Mouse (Mus musculus) hindlimb bud, embryonic 11.5 days (tissue): ENCODE data around the gene Smu1.
A peak's percentile ranks its signal among the peaks of the same experiment; 100 is the strongest.
"Not testable (repeated sequence)": the region's sequence is repeated elsewhere in the genome, so short reads cannot be mapped to it uniquely, and the experiment has no call there.

Experiments
- DNase-seq: peaks from one replicate; pipeline ENCODE4 v3.0.0-alpha.2; 2012; ENCODE audit warnings: low read depth, low spot score; ENCODE audit errors: extremely low spot score

The Smu1 gene

GRCm38 (mm10) chr4:40757780-40758420, at the start of gene Smu1:
Gene Smu1 (minus strand): TSS chr4:40757923.
- peak; percentile 79 for DNase-seq

- DNase-seq, result no peak
These were observed 49.7 kb upstream of the Smu1 start for GRCm38 (mm10) chr4:40807382-40807781.

- no peak for DNase-seq
These were observed 47.7 kb upstream of the Smu1 start for GRCm38 (mm10) chr4:40805401-40805800.

GRCm38 (mm10) chr4:40802787-40803186, 45.1 kb upstream of the Smu1 start:
- no peak for DNase-seq

- DNase-seq, result no peak
These were observed 44.2 kb upstream of the Smu1 start for GRCm38 (mm10) chr4:40801908-40802307.

- DNase-seq, result no peak
These were observed 43.1 kb upstream of the Smu1 start for GRCm38 (mm10) chr4:40800873-40801272.

GRCm38 (mm10) chr4:40798833-40799555, 41.3 kb upstream of the Smu1 start:
- DNase-seq, result not testable (repeated sequence)

- no peak for DNase-seq
These were observed 38.0 kb upstream of the Smu1 start for GRCm38 (mm10) chr4:40795761-40796160.

- no peak for DNase-seq
These were observed 36.6 kb upstream of the Smu1 start for GRCm38 (mm10) chr4:40794320-40794719.

GRCm38 (mm10) chr4:40791176-40791575, 33.5 kb upstream of the Smu1 start:
- no peak for DNase-seq

GRCm38 (mm10) chr4:40786578-40786977, 28.9 kb upstream of the Smu1 start:
- no peak for DNase-seq

GRCm38 (mm10) chr4:40785620-40786166, 28.0 kb upstream of the Smu1 start:
- DNase-seq, result no peak

- no peak for DNase-seq
These were observed 26.9 kb upstream of the Smu1 start for GRCm38 (mm10) chr4:40784556-40785169.

- DNase-seq, result no peak
These were observed 25.3 kb upstream of the Smu1 start for GRCm38 (mm10) chr4:40783049-40783448.

GRCm38 (mm10) chr4:40781797-40782495, 24.2 kb upstream of the Smu1 start:
- DNase-seq, result no peak

GRCm38 (mm10) chr4:40781143-40781542, 23.4 kb upstream of the Smu1 start:
- no peak for DNase-seq

- no peak for DNase-seq
These were observed 20.9 kb upstream of the Smu1 start for GRCm38 (mm10) chr4:40778656-40779055.

GRCm38 (mm10) chr4:40777116-40777515, 19.4 kb upstream of the Smu1 start:
- no peak for DNase-seq

- no peak for DNase-seq
These were observed 18.7 kb upstream of the Smu1 start for GRCm38 (mm10) chr4:40776416-40776815.

GRCm38 (mm10) chr4:40774279-40775259, 16.8 kb upstream of the Smu1 start:
- DNase-seq, result peak; percentile 86
